Mouse (Mus musculus): ENCODE data around the gene Cela1.

Cela1 gene

GRCm38 (mm10) chr15:100705376-100705775, 17.7 kb upstream of the Cela1 start:
- DNase-seq (ENCODE audit: low spot score), result no peak

DNA sequence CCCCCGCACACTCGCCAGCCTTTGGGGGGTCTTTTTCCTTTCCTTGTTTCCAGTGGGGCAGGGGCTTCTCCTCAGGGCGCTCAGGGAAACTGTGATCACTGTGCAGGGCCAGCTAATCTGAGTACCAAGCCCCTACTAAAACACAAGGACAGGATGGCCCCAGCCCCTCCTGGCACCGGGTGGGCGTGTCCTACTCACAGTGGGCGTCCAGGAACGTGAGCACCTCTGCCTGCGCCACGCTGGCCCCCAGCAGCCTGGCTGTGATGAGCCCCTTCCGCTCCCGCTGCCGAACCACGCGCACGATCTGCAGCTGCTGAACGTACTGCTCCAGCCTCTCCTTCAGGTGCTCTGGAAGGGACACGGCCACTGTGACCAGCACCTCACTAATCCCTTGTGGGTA, 16.2 kb upstream of the Cela1 start:
- DNase-seq (ENCODE audit: low spot score), result no peak

GRCm38 (mm10) chr15:100701856-100702255, 14.1 kb upstream of the Cela1 start:
- DNase-seq (ENCODE audit: low spot score), result no peak

- no peak for DNase-seq (ENCODE audit: low spot score)
Observed at GRCm38 (mm10) chr15:100701108-100701507, 13.4 kb upstream of the Cela1 start.

DNA sequence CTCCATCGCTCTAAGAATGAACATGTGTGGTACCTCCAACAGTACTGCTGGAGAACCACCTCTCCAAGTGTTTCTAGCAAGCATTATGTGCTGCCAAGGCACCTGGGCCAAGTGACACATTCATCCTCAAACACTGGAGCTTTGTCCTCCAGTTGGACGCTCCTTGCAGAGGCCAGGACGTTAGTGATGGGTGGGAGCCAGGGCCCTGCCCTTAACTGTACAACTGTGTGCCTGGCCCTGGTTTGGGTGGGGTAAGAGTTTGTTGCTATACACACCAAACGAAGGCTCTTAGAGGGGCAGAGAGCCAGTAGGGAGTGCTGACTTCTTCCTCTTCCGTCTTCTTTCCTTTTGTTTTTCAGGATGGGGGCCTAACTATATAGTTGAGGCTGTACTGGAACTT, 12.7 kb upstream of the Cela1 start:
- no peak for DNase-seq (ENCODE audit: low spot score)

GRCm38 (mm10) chr15:100699386-100699785, 11.7 kb upstream of the Cela1 start:
- no peak for DNase-seq (ENCODE audit: low spot score)

DNA sequence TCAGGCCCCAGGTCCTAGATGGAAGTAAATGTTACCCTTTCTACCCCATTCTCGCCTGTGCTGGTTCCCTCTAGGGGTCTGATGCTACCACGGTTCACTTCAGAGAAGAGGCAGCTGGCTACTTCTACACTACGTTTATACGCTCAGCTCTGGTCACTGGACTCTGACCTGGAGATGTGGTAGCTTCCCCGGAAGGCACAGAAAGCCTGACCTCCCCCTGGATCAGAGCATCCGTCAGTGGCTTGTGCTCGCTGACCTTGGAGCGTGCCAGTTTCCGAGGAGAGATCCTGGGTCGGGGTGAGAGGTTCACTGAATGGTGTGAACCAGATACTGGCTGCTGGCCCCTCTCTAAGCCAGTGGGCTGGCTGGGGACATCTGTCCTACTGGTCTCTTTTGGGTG, 10.4 kb upstream of the Cela1 start:
- no peak for DNase-seq (ENCODE audit: low spot score)

DNA sequence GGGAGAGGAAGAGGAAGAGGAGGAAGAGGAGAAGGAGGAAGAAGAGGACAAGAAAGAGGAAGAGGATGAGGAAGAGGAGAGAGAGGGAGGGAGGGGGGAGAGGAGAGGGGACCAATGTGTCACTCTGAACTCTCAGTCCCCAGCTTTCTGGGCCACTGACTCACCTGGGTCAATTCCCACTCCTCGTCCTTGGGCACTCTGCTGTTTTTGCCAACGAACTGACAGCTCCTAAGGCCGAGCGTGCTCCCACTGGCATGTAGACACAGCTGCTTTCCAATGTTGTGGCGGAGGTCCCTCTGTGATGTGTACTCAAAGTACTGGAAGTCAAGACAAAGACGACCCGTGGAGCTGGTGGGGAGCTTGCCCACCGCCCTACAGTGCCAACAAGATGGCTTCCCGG, 6.7 kb upstream of the Cela1 start:
- no peak for DNase-seq (ENCODE audit: low spot score)

DNA sequence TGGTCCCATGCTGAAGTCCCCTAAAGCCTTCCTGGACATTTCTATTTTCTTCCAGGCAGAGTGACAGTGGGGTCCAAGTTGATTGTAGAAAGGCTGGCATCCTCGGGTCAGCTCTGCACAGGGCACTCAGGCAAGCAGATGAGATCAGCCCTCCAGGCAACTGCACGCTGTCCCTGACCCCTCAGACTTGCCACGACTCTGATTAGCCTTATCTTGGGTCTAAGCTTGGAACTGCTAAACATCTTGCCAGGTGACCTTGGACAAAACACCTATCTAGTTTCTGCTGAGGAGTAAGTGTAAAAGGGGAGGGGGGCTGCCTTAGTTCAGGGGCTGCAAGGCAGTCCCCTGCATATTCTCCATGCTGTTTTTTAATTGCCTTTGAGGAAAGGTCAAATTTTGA, 4.3 kb upstream of the Cela1 start:
- no peak for DNase-seq (ENCODE audit: low spot score)

GRCm38 (mm10) chr15:100686989-100687388, 732 bp downstream of the Cela1 start:
- DNase-seq (ENCODE audit: low spot score), result no peak

GRCm38 (mm10) chr15:100686434-100686833, 1.3 kb downstream of the Cela1 start:
- no peak for DNase-seq (ENCODE audit: low spot score)

DNA sequence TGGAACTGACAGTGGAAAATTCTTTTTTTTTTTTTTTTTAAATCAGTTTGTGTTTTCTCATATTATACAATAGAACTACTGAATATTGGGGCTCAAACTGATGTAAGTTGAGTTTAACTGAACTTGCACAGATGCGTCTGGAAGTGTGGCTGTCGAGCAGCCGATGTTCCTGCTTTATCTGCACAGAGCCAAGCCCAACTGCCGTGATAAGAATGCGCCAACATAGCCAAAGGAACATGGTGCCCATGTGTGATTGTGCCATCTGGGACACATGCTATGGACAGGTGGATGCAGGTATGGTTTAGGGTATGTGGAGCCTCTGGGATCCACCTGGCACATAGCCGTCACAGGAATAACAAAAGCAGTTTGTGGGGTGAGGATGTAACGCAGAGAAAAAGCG, 1.9 kb downstream of the Cela1 start:
- DNase-seq (ENCODE audit: low spot score), result no peak

DNA sequence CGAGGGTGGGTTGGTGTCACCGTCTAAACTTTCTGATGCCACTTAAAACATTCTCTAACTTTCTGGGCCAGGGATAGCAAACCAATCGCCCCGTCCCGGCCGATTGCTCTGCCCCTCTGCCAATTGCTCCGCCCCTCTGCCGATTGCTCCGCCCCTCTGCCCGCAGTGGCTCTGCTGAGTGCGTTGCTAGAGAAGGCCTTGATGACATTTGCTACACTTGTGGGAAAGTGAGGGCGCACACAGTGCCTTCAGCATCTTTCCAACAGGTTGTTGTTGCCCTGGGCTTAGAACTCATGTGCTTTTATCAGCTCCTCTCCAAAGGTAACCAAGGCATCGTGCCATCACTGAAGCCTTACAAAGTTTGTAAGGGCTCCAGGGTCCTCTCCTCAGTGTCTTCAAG, 2.5 kb downstream of the Cela1 start:
- DNase-seq (ENCODE audit: low spot score), result no peak

GRCm38 (mm10) chr15:100684450-100684849, 3.3 kb downstream of the Cela1 start:
- no peak for DNase-seq (ENCODE audit: low spot score)

DNA sequence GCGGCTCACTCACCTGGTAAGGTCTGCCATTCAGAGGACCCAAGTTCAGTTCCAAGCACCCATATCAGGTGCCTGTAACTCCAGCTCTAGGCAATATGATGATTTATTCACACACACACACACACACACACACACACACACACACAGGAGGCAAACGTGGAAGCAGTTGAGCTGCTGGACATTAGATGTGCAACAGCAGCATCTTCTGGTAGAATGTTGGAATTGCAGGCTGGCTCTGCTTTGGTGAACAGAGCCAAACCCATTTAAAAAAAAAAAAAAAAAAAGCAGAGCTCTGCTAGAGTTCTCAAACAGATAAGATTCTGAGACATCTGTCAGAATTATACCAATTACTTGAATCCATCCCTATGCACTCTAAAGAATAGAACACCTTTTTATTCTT, 4.7 kb downstream of the Cela1 start:
- peak; percentile 60 for DNase-seq (ENCODE audit: low spot score)

DNA sequence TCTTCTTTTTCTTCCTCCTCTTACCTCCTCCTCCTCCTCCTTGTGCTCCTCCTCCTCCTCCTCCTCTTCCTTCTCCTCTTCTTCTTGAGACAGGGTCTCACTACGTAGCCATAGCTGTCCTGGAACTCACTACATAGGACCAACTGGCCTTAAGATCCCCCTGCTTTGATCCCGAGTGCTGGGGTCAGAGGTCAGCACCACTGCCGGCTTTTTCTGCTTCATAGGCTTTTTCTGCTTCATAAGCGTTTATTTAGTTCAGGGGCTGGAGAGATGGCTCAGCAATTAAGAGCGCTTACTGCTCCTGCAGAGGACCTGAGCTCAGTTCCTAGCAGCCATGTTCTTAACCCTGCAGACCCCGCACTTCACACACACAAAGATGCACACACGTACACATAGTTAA, 6.0 kb downstream of the Cela1 start:
- DNase-seq (ENCODE audit: low spot score), result no peak

- DNase-seq (ENCODE audit: low spot score), result no peak
Observed at GRCm38 (mm10) chr15:100680381-100680780, 7.3 kb downstream of the Cela1 start.

- DNase-seq (ENCODE audit: low spot score), result no peak
Observed at GRCm38 (mm10) chr15:100679005-100679404, 8.7 kb downstream of the Cela1 start.

DNA sequence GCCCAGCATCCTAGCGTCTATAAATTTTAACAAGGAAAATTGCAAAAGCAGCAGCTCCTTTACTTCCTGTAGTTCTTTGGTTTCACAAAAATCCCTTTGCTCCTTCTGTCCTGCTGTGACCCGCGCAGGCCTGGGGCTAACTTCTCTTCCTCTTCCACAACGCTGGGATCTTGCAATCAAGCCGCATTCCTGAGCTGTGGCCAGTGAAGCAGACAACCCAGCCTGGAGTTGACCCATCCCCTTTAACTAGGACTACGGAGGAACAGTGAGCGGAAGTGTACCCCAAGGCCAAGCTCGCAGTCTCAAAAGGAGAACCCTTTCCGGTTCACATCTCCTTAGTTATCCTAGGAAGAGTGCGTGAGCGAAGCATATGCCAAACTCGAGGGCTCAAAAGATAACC, 9.1 kb downstream of the Cela1 start:
- no peak for DNase-seq (ENCODE audit: low spot score)

- DNase-seq (ENCODE audit: low spot score), result no peak
Observed at GRCm38 (mm10) chr15:100677675-100678074, 10.0 kb downstream of the Cela1 start.

GRCm38 (mm10) chr15:100676521-100676920, 11.2 kb downstream of the Cela1 start:
- no peak for DNase-seq (ENCODE audit: low spot score)

GRCm38 (mm10) chr15:100675486-100675885, 12.2 kb downstream of the Cela1 start:
- no peak for DNase-seq (ENCODE audit: low spot score)

- DNase-seq (ENCODE audit: low spot score), result no peak
Observed at GRCm38 (mm10) chr15:100674566-100674965, 13.2 kb downstream of the Cela1 start.

DNA sequence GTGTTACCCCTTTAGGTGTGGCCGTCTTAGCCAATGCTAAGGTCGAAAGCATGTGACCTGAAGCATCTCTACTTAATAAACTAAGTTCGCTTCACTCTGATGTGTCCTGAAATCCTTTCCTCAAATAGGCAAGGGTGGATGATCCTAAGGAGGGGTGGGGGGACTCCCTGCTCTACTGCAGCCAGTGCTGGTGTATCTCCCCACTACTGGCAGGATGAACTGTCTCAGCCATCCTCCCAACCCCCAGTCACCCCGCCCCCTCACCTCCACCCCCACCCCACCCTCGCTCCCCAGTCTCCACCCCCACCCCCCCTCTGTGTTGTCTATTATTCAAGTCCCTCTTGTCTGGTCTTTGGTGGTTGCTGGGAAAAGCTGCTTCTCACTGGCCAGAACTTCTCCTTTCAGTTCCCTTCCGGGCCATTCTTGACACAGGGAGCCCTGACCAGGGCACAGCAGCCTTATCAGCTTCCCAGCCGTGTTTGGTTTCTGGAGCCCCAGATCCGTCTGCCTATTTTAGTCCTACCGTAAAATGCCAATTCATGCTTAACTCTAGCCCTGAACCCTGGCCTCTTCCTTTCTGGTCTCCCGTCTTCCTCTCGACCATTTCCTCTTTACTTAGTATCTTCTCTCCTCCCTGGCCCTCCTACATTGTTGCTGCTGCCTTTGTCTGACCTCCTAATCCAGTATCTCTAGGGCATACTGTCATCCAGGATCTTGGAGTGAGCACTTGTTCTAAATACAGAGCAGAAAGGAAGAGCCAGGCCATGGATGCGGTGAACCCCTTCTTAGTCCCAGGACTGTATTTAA, 13.9 kb downstream of the Cela1 start:
- DNase-seq (ENCODE audit: low spot score), result no peak

Measured in ovary, postnatal 36 days (tissue).